Mouse (Mus musculus) liver, embryonic 18 days (tissue): Measurements from ENCODE around the gene Mrto4. TPM values are rescaled to one million over a fixed set of nuclear protein-coding genes. Genes with fewer than 3 reads are reported as not detected.

Experiments used
- polyA plus RNA-seq: library from polyadenylated mRNA; depleted of rRNA; stranded (reverse); fragments of >200 nt; gene quantifications from 2 replicates; pipeline ENCODE4 v1.2.3, GENCODE M21; 2012; rRNA removed

The Mrto4 gene
- polyA plus RNA-seq: 29.6 and 30.1 TPM in 2 replicates

GRCm38 (mm10) chr4:139351931-139352711 lies at the start of gene Mrto4, which contains the start of the genes Emc1 and Ubr4:
TSS of gene Mrto4 (minus strand) at chr4:139352576.
TSS of gene Emc1 (plus strand) at chr4:139352587.
TSS of gene Ubr4 (plus strand) at chr4:139352609.

GRCm38 (mm10) chr4:139310171-139310898 lies 42.0 kb downstream of the Mrto4 start, which contains the start of the genes Pqlc2 and Akr7a5:
TSS of gene Pqlc2 (minus strand) at chr4:139310708.
TSS of gene Akr7a5 (plus strand) at chr4:139310744.

Other genes starting within 250 kb of the Mrto4 start
- gene Minos1, start 221.5 kb downstream of the Mrto4 start, polyA plus RNA-seq: 79.1 and 89.4 TPM in 2 replicates
- gene Capzb, start 159.7 kb downstream of the Mrto4 start, polyA plus RNA-seq: 73.6 and 74.6 TPM in 2 replicates
- gene Pqlc2, start 41.9 kb downstream of the Mrto4 start, polyA plus RNA-seq: 16.9 and 17.1 TPM in 2 replicates
- gene Akr7a5, start 41.8 kb downstream of the Mrto4 start, polyA plus RNA-seq: 17.2 and 18.4 TPM in 2 replicates
- gene Emc1, start within 50 bp of the Mrto4 start, polyA plus RNA-seq: 6.4 and 6.9 TPM in 2 replicates
- 36.7 and 54.6 TPM in 2 replicates for gene Ubr4, start within 50 bp of the Mrto4 start, polyA plus RNA-seq
- gene Iffo2, start 178.0 kb upstream of the Mrto4 start, polyA plus RNA-seq: 2.0 and 2.2 TPM in 2 replicates